Mouse (Mus musculus) forebrain, embryonic 14.5 days (tissue): ENCODE results near the gene 6430571L13Rik. TPM values are rescaled to one million over a fixed set of nuclear protein-coding genes. Genes with fewer than 3 reads are reported as not detected.

Experiments used
- ATAC-seq: fragments of 200-750 bp; cut with Nextera tagmentation; 2 replicates; pipeline ENCODE4 v1.8.0; 2017; ENCODE audit warnings: mild to moderate bottlenecking, moderate library complexity
- DNase-seq: peaks from one replicate; pipeline ENCODE4 v3.0.0-alpha.2; 2015; ENCODE audit warnings: low spot score
- H3K27ac ChIP-seq: fragments of 300-500 bp; sonication (generic); 2 replicates; pipeline ENCODE4 v1.5.1; 2014; ENCODE audit warnings: low read depth, mild to moderate bottlenecking, control low read depth, low read length, moderate library complexity
- H3K27me3 ChIP-seq: fragments of 300-500 bp; sonication (generic); replicated peaks from 2 replicates; pipeline ENCODE4 v1.6.1; 2014; ENCODE audit warnings: low read length, control low read depth, mixed read lengths; ENCODE audit not compliant: control insufficient read depth, insufficient read depth
- H3K36me3 ChIP-seq: fragments of 300-500 bp; sonication (generic); 2 replicates; pipeline ENCODE4 v1.6.1; 2014; ENCODE audit warnings: low read length, control low read depth; ENCODE audit not compliant: control insufficient read depth, insufficient read depth
- H3K4me1 ChIP-seq: fragments of 300-500 bp; sonication (generic); 2 replicates; pipeline ENCODE4 v1.6.1; 2014; ENCODE audit warnings: antibody characterized with exemption, low read length, control low read depth; ENCODE audit not compliant: control insufficient read depth, insufficient read depth
- H3K4me2 ChIP-seq: fragments of 300-500 bp; sonication (generic); 2 replicates; pipeline ENCODE4 v1.6.1; 2014; ENCODE audit warnings: mild to moderate bottlenecking, control low read depth, low read length
- H3K4me3 ChIP-seq: fragments of 300-500 bp; sonication (generic); 2 replicates; pipeline ENCODE4 v1.5.1; 2014; ENCODE audit warnings: low read depth, low read length, control low read depth
- H3K9ac ChIP-seq: fragments of 300-500 bp; sonication (generic); 2 replicates; pipeline ENCODE4 v1.6.1; 2014; ENCODE audit warnings: mild to moderate bottlenecking, low read length, control low read depth, moderate library complexity
- H3K9me3 ChIP-seq: fragments of 300-500 bp; sonication (generic); replicated peaks from 2 replicates; pipeline ENCODE4 v1.6.1; 2016; ENCODE audit warnings: low read length, control low read depth, mixed read lengths; ENCODE audit not compliant: control insufficient read depth
- WGBS: fragments of 180-500 bp; shearing (Covaris S2); extraction: QIAGEN DNeasy Blood & Tissue Kit; methylation state at CpG from one replicate; pipeline ENCODE4 v1.1.7; 2014; 5-methylcytosine and 5-hydroxymethylcytosine counted together
- polyA plus RNA-seq: library from polyadenylated mRNA; unstranded; fragments of >200 nt; fragmentation: Nextera tagmentation; extraction: Ambion mirVana; gene quantifications from 2 replicates; pipeline ENCODE4 v1.2.1, GENCODE M21; 2014

Gene 6430571L13Rik
- polyA plus RNA-seq, 1 experiment from 2014 or later = 2.0 TPM

GRCm38 (mm10) chr9:107340911-107341645 lies 676 bp downstream of the 6430571L13Rik start:
- ATAC-seq (no peak), DNase-seq (no peak)
- no peaks in the 10 kb centered on the region for H3K9me3 ChIP-seq
- WGBS = 54% methylated on average over 12 of the region's 12 CpGs
- no peaks in the 10 kb centered on the region for H3K27me3 ChIP-seq
- H3K27ac ChIP-seq = no peak overlapping the region
- H3K4me1 ChIP-seq = peaks cover 13% of the 10 kb centered on the region
- no peaks in the 10 kb centered on the region for H3K36me3 ChIP-seq
- H3K4me3 ChIP-seq = peak overlapping the region; percentile 50
- H3K9ac ChIP-seq = peak overlapping the region; percentile 62
- peak overlapping the region; percentile 64 for H3K4me2 ChIP-seq

GRCm38 (mm10) chr9:107342201-107342709 lies 1.9 kb downstream of the 6430571L13Rik start:
- 88% methylated on average over 11 of the region's 11 CpGs for WGBS
- no peak overlapping the region for H3K27ac ChIP-seq

DNA sequence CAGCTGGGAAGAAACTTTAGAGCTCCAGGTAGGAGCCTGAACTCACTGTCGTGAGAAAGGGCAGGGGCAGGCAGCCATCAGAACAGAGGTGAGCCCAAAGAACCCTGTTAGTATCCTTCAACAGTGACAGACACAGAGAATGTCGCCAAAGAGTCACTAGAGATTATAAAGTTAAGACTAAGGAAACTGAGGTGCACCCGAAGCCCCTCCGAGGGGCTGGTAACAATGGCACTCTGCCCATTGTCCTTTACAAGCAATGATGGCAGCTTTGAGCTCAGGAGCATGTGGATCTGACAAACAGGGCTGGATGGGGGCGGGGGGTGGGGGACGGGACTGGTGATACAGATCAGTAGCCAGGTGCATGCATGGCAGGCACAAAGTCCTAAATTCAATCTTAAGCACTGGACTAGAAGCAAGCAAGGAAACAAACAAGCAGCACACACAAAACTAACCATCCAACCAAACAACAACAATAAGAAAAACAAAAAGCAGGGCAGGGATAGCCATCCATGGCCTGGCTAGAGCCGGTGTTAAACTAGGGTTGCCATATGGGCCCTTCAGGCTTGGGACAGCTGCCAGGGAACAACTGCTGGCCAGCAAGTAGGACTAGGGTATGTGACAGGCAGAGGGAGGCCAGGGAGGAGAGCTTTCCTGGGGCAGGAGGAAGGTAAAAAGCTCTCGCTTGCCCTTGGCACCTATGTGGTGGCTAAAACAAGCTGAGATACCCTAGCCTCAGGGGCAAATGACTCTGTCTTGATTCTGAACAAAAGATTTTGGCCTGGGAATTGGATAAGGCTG lies 2.9 kb downstream of the 6430571L13Rik start:
- Histone ChIP-seq H3K4me2 (no peak overlapping the region), H3K27me3 (no peaks in the 10 kb centered on the region), H3K9me3 (no peaks in the 10 kb centered on the region), H3K4me1 (peaks cover 7% of the 10 kb centered on the region), H3K27ac (no peak overlapping the region), H3K36me3 (no peaks in the 10 kb centered on the region), H3K9ac (no peak overlapping the region), H3K4me3 (no peak overlapping the region)
- WGBS = 69% methylated on average over 8 of the region's 8 CpGs
- ATAC-seq = no peak
- no peak for DNase-seq

More at GRCm38 (mm10) chr9:107342201-107342709, 1.9 kb downstream of the 6430571L13Rik start:
- Histone ChIP-seq H3K4me3 (no peak overlapping the region), H3K27me3 (no peaks in the 10 kb centered on the region), H3K9ac (no peak overlapping the region), H3K4me2 (no peak overlapping the region), H3K9me3 (no peaks in the 10 kb centered on the region), H3K36me3 (no peaks in the 10 kb centered on the region), H3K4me1 (peaks cover 13% of the 10 kb centered on the region)
- ATAC-seq = no peak
- no peak for DNase-seq

DNA sequence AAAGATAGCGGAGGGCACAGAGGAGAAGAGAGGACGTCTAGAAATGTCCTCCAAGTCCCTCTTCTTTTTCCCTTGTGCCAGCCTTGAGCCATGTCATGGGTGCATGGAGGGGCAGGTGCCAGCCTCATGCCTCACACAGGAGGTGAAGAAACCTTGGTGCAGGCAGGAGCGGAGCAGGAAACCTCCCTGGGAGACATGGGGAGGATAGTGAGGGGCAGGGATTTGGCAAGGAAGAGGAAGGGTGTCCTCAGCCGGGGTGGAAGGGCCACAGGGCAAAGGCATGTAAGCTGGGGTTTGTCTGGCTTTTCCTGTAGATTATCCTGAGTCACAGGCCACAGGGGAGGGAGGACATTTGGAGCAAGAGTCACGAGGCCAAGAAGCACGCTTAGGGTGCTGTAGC lies 3.6 kb downstream of the 6430571L13Rik start:
- no peak overlapping the region for H3K4me2 ChIP-seq
- DNase-seq (no peak), ATAC-seq (no peak)
- WGBS = 72% methylated on average over 6 of the region's 6 CpGs
- H3K4me3 ChIP-seq = no peak overlapping the region
- H3K9me3 ChIP-seq = no peaks in the 10 kb centered on the region
- H3K9ac ChIP-seq = no peak overlapping the region
- no peaks in the 10 kb centered on the region for H3K27me3 ChIP-seq
- no peak overlapping the region for H3K27ac ChIP-seq
- H3K4me1 ChIP-seq = peaks cover 5% of the 10 kb centered on the region
- H3K36me3 ChIP-seq = no peaks in the 10 kb centered on the region

DNA sequence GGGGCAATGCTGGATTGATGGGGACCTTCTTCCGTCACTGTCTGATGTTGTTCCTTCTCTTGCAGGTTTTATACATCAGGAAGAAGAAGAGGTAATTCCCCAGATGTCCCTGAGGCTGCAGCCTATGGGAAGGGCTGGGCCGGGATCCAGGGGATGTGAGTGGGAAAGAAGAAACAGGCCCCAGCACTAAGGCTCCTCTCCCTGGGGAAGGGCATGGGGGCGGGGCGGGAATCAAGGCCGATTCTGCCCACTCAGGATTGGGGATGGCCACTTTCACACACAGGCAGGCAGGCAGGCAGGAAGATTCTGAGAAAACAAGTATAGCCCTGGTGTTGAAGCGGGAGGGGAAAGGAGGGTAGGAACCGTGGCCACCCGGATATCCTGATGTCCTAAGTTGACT lies 5.7 kb downstream of the 6430571L13Rik start:
- Histone ChIP-seq H3K4me1 (peaks cover 1% of the 10 kb centered on the region; the same call in 1 of the 2 replicates), H3K36me3 (no peaks in the 10 kb centered on the region), H3K27me3 (no peaks in the 10 kb centered on the region), H3K4me2 (no peak overlapping the region), H3K9me3 (no peaks in the 10 kb centered on the region), H3K4me3 (no peak overlapping the region), H3K27ac (no peak overlapping the region), H3K9ac (no peak overlapping the region)
- ATAC-seq = no peak
- WGBS = 95% methylated on average over 8 of the region's 8 CpGs
- no peak for DNase-seq

GRCm38 (mm10) chr9:107347586-107348183 lies 7.3 kb downstream of the 6430571L13Rik start:
- no peak overlapping the region for H3K4me2 ChIP-seq
- H3K9ac ChIP-seq = no peak overlapping the region
- 84% methylated on average over 9 of the region's 9 CpGs for WGBS
- no peak for DNase-seq
- H3K4me1 ChIP-seq = no peaks in the 10 kb centered on the region
- H3K36me3 ChIP-seq = no peaks in the 10 kb centered on the region
- no peak overlapping the region for H3K4me3 ChIP-seq
- no peaks in the 10 kb centered on the region for H3K27me3 ChIP-seq
- no peak for ATAC-seq
- H3K9me3 ChIP-seq = no peaks in the 10 kb centered on the region
- no peak overlapping the region for H3K27ac ChIP-seq

GRCm38 (mm10) chr9:107349321-107349720 lies 8.9 kb downstream of the 6430571L13Rik start:
- Histone ChIP-seq H3K27ac (no peak overlapping the region), H3K36me3 (no peaks in the 10 kb centered on the region), H3K4me2 (no peak overlapping the region), H3K9me3 (no peaks in the 10 kb centered on the region), H3K4me3 (no peak overlapping the region), H3K27me3 (no peaks in the 10 kb centered on the region), H3K4me1 (no peaks in the 10 kb centered on the region), H3K9ac (no peak overlapping the region)
- no peak for DNase-seq
- WGBS = 58% methylated on average over 7 of the region's 7 CpGs
- ATAC-seq = no peak

DNA sequence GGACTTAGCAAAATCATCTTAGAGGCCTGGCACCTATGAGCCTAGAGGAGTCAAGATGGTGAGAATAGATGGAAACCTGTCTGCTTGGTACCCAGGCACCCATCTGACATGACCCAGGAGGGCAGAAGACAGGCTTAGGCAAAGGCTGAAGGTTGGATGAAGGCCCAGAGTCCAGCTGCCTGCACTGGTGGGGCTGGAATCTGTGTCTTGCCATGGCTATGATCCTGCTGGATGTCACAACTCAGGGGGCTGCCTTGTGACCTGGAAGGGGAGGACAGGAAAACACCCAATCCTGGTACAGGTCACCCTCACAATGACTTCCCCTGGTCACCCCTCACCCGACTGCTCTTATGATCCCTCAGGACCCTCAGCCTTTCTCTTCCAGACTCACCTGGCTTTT lies 14.4 kb downstream of the 6430571L13Rik start:
- H3K4me2 ChIP-seq = no peak overlapping the region
- no peaks in the 10 kb centered on the region for H3K9me3 ChIP-seq
- WGBS = 78% methylated on average over 1 of the region's 1 CpGs
- H3K4me1 ChIP-seq = no peaks in the 10 kb centered on the region
- H3K36me3 ChIP-seq = no peaks in the 10 kb centered on the region
- 0 out of 2 replicates have a peak, but pooled peaks cover 3% of the 10 kb centered on the region for H3K27me3 ChIP-seq
- no peak overlapping the region for H3K4me3 ChIP-seq
- no peak overlapping the region for H3K27ac ChIP-seq
- DNase-seq (no peak), ATAC-seq (no peak)
- no peak overlapping the region for H3K9ac ChIP-seq
